Mouse (Mus musculus) lung, postnatal 0 days (tissue): ENCODE measurements at regions not wholly inside any gene's neighbourhood (a gene's known extent, or its start where the extent isn't known, plus 50 kb on each side); places are given as distances from the start of the nearest gene placed in this dataset.

ENCODE experiments used
- CTCF ChIP-seq: IDR thresholded peaks from 2 replicates; pipeline ENCODE4 v1.5.1; 2016; ENCODE audit warnings: antibody characterized with exemption, mild to moderate bottlenecking
- EP300 ChIP-seq: IDR thresholded peaks from 2 replicates; pipeline ENCODE4 v1.6.1; 2016; ENCODE audit warnings: antibody characterized with exemption, mild to moderate bottlenecking, control low read depth

DNA sequence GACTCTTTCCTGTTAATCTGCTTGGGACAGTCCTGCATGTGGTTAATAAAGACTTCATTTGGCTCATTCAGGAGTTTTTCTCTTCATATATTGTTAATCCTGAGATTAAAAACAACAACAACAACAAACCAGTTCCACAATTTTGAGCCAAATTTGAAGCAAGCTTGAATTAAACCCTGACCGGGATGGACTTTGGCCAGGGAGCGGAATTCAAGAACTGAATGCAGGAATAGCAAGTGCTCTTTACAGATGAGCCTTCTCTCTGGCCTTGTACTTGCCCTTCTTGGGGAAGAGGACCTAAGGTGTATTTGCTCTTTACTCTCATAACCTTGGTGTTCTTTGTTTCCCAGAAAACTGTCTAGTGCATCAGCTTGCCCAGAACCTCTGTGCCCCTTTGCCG is 161.6 kb downstream of the 9530068E07Rik start:
- TF ChIP-seq EP300 (no peak), CTCF (no peak)
